Mouse (Mus musculus) C2C12 (cell line): ENCODE results near the gene Ddx56.

Experiments used
- CTCF ChIP-seq: IDR thresholded peaks from one replicate; pipeline ENCODE4 v1.5.1; 2011; ENCODE audit not compliant: control insufficient read depth, insufficient read depth, insufficient read length
- MAX ChIP-seq: IDR thresholded peaks from one replicate; pipeline ENCODE4 v1.6.1; 2011; ENCODE audit warnings: mild to moderate bottlenecking, control low read depth
- USF1 ChIP-seq: IDR thresholded peaks from one replicate; pipeline ENCODE4 v1.6.1; 2011; ENCODE audit warnings: low read depth, mild to moderate bottlenecking, control low read depth, moderate library complexity

DNA sequence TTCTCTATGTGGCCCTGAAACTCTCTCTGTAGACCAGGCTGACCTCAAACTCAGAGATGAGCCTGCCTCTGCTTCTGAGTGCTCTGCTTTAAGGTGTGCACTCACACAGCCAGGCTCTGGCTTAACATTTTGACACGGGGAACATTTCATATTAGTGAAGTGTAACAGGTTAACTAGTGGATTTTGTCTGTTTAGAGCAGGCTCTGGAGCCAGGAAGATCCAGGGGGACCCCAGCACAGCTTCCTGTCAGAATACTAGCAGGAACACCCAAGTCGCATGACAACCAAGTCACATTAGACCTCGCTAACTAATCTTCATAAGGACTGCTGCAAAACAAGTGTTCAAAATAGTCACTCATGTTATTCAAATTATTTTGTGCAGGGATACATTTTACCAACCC, 23.3 kb upstream of the Ddx56 start:
- TF ChIP-seq CTCF (no peak), USF1 (no peak), MAX (no peak)
